Mouse (Mus musculus): ENCODE measurements around the gene Nfasc.

Nfasc gene

DNA sequence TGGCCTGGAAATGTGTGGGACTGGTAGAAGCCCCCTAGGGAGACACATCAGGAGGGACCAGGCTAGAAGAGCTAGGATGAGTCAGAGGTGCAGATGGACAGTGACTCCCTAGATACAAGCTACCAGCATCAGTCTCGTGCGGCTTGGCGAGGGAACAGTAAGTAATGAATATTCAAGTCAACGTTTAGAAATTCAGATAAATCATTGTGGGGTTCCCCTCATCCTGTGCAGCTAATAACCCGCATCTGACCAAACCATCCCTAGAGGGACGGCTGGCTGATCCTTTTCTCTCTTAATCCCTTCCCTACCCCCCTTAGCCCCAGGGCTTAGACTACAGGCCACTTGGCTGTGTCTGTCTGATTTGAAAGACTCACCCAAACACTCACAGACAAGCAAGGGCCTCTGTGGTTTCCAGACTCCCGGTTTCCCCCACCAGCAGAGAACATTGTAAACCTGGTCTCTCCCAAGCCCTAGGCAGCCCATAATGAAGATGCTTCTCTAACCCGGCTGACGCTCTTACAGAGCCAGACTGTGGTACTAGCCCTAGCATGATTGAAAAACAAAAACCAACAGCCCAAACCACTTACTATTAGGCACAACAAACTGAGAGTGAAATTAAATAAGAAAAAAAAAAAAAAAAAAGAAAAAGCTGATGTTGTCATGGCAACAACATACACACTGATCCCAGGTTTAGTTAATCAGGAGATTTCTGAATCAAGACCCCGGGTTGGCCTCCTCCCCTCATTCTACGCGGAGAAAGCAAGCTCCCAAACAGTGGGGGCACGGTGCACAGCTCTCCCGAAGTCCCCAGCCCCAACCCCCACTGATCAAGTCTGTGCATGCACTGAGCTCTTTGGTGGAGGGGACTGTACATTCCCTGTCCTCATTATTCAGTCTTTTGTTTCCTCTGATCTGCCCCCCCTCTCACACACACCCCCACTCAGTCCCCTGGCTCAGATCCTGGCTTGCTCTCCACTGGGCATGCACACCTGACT is 159.5 kb downstream of the Nfasc start:
- DNase-seq, result peak; percentile 5

DNA sequence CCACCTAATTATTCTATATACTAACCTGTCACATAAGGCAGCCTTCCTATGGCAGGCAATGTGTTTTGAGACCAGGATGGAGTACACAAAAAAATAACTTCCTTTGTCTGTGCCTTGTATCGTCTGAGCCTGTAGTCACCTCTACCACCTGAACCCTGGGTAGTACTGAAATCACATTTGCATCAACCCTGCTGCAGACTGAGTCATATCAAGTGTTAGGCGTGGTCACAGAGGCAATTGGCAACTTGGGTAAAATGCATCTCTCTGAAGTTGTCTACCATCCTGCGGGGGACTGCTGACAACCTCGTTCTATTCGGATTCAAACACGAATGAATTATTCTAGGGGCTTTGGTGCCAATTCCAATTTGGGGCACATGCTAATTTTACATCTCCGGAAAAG is 161.5 kb downstream of the Nfasc start:
- DNase-seq, result no peak

DNA sequence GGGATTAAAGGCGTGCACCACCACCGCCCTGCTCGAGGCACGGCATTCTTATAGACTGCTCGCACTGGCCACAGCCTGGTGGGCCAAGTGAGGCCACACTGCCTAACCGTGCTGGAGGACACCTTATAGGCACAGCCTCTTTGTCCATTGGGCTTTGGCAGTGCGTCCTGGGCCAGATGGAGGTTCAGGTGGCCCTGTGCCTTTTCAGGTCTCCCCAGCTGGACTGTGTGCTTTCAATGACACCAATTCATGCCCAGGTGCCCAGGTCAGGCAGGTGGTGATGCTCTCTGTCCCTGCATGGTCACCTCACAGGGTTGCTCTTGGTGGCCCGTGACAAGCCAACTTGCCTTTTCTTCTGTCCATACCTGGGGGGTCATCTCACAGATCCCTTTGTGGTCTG is 164.8 kb downstream of the Nfasc start:
- no peak for DNase-seq

DNA sequence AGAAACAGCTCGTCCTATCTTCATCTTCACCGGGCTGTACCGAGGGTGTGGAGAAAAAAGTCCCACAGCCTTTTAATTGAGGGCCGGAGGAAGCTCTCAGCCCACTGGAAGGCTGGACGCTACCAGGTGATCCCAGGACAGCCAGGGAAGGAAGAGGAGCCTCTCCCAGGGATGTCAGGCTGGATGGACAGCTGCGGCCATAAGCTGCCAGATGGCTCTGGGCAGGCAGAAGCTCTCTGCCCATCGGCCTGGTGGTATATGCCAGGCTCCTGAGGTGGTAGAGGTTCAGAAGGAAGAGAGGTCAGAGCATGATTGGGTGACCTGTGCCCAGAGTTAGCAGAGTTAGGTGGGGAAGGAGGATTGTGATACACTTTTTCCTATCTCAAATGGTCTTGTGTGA is 168.7 kb downstream of the Nfasc start:
- no peak for DNase-seq

DNA sequence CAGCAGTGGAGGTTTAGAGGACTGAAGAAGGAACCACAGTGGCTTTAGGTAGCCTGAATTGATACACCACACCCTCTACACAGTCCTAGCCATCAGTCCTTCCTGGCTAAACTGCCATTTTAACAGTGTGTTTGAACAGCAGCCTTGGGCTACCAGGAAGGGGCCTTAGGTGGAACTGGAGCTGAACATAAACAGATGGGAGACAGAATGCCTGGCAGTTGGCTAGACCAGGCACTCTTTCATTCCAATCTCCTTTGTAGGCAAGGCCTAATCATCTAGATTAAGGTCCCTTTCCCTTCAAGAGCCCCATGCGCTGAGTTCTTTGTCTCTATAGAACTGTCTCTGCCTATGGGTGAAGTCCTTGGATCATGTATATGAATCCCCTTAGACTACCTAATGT is 170.0 kb downstream of the Nfasc start:
- no peak for DNase-seq

DNA sequence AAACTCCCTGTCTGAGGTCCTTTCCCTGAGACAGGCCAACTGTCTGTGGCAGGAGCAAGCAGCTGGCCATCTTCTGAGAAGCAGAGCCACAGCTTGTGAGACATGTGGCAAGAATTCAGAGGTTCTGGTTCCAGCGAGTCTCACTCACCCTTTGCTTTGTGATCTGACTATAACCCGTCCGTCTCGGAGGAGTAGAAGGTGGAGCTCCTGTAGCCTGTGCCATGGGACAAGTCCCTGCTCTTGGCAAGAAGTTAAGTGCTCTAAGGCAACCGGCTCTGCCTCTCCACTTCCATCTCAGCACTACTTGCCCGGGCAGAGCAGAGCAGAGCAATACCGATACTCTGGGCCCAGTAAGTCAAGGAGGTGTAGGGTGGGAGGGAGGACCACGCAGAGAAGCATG is 170.7 kb downstream of the Nfasc start:
- DNase-seq, result no peak

DNA sequence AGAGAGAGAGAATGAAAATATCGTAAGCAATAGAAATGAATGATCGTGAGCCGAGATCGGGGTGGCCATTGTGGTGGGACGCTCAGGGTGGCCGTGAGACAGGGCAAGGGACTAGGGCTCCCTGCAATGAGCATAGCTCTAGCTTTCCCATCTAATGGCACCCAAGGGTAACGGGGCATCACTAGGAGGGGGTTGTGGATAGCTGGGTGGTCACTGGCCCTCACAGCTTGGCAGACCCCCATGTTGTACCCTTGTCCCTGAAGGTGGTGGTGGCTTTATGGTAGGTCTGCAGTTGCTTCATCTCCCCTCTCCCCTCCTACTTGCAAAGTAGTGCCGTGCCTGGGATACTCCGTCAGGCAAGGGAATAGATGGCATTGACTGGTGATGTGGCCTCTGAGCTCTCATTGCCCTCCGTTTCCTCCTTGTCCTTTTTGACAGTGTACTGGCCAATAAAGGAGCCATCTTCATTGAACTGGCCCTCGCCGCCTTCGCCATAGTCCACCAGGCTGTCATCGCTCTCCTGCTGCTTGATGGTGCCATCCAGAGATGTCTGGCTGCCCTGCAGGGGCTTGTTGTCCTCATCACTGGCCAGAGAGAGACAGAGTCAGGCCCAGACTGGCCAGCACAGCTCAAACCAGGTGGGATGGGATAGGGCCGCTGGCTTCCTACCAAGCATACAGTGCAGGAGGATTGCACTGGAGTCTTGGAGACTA is 171.4 kb downstream of the Nfasc start:
- DNase-seq, result no peak

DNA sequence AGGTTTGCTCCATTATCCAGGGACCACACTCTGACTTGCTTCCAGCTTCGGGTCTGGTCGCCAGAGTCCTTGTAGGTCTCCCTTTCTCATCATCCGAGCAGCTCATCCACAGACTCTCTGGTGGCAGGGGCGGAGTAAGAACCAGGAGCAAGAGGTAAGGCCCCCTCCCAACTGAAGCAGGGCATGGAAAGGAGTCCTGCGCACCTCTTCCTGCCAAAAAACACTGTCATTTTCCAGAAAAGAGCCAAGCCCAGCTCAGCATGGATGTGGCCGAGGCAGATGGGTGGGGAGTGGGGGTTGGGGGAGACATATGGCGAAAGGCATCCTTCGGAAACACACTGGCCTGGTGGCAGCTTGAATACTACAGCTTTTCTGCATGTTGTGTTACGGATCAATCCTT is 172.1 kb downstream of the Nfasc start:
- DNase-seq, result no peak

DNA sequence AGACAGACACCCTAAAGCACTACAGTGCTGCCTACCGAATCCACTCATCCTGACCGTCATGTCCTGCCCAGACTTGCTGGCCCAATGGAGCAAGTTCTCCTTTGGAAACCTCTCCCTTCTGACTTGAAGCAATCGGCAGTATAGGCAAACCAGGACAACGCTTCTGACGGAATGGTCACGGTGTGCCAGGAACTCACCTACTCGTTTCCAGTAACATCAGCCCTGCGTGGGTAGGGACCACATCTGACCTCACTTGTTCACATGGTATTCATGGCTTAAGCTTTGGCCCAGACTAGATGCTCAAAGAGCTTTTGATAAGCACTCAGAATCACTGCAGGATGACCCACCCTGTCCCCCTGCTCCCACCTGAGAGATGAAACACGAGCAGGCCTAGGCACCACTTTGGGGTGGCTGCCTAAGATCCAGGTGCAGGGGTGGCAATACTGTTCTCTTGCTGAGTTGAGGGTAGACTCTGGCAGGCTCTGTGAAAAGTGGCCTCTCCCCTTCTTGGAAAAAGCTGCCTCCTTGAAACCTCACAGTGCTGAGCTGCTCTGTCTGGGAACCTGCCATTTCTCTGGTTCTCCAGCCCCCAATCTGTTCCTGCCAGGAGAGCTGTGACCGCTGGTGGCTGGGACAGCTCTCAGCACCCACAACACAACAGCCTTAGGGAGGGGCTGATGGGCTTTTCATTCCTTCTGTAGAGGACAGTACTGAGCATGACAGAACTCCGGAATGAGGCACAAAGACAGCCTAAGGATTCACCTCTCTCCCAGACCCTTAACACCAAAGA is 174.1 kb downstream of the Nfasc start:
- no peak for DNase-seq

DNA sequence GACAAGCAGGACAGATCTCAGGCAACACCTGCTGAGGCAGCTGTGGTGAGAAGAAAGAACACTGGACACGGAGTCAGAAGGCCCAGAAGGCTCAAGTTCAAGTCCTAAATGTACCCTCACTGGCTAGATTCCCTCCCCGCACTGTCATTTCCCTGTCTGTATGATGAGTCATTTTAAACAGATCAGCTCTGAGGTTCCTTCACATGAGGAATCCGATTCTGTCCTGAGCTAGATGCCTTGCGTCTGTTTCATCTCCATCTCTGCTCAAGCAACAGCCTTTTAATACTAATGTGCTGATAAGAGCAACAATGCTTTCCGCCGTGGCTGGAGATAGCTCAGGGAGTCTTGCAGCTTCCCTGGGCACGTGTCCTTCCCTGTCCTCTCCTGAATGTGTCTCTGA is 175.8 kb downstream of the Nfasc start:
- no peak for DNase-seq

DNA sequence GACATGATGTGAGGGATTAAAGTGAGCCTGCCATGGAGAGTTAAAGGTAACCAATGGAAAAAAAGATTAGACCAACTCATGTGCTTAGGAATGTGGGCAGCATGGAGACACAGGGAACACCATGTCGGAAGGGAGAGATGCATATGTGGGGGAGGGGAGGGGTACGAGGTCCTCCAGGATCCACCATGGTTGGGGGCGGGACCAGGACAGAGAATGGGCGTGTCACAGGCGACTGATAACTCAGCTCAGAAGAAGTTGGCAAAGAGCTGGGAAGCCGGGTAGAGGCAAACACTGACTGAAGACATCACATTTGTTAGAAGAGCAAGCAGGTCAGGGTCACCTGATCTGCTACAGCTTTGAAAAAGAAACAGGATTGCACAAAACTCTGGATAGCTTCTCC is 176.7 kb downstream of the Nfasc start:
- no peak for DNase-seq

DNA sequence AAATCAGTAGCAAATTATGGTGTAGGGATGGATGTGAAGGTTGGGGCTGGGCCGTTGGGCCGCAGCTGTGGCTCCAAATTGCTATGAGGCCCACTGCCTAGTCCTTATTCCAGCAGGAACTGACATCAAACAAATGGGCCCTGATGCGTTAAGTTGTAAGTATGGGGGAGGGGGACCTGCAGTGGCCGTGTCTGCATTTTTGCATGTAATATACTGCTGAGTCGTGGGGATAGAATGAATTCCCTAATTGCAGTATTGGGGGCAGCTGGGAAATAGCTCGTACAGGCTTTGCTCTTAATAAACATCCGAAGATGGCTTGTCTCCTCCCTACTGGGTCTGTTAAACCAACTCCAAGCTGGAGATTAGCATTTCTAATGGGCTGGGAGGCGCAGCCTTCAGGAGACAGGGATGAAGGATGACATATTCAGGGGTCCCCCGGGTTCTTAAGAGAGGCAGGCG is 179.2 kb downstream of the Nfasc start:
- no peak for DNase-seq

DNA sequence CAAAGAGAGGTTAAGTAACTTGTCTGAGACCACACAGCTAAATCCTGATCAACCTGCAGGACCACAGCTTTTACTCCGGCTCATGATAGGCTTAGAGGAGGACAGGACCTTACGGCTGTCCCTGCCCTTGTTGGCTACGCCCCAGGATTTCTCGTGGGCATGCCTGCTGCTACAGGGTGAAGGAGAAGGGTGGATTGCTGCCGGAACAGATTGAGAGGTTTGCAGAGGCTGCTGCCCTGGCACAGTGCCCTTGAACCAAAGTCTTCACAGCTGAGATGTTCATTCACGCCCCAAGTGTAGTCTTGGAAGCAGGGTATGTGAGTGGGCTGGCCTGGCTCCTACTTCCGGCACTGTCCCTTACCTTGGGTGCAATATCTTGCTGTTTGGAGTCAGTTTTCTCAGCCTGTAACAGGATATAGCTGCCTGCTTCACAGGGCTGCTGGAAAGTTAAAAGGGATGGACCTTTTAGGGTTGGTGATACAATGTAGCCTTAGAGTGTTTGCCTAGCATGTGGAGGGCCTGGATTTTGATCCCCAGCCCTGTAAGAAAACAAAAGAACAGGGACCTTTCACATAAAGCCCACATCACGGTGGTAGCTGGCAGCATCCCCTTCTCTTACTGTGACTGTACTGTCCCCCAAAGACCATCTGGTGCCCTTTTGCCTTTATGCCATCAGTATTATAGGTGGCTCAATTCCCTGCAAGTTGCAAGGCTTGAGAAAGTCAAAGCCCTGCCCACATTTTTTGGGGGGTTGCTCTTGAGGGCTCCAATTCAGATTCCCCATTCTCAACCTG is 180.5 kb downstream of the Nfasc start:
- DNase-seq, result peak; percentile 45

DNA sequence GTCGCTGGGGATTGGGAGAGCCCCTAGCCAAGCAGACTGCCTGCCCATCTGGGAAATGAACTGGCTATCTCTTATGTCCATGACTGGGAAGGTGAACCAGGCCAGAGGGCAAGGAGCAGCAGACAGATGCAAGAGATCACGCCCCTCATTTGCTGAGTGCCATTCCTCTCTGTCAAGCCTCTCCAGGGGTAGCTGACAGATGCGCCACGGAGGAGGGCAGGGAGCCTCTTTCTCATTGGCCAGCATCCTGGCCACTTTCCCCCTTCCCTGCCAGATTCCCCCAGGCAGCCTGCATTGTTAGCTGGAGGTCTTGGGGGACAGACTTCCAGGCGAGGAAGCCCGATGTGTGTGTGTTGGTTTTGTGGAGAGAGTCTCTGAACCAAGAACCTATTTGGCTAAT is 182.6 kb downstream of the Nfasc start:
- no peak for DNase-seq

DNA sequence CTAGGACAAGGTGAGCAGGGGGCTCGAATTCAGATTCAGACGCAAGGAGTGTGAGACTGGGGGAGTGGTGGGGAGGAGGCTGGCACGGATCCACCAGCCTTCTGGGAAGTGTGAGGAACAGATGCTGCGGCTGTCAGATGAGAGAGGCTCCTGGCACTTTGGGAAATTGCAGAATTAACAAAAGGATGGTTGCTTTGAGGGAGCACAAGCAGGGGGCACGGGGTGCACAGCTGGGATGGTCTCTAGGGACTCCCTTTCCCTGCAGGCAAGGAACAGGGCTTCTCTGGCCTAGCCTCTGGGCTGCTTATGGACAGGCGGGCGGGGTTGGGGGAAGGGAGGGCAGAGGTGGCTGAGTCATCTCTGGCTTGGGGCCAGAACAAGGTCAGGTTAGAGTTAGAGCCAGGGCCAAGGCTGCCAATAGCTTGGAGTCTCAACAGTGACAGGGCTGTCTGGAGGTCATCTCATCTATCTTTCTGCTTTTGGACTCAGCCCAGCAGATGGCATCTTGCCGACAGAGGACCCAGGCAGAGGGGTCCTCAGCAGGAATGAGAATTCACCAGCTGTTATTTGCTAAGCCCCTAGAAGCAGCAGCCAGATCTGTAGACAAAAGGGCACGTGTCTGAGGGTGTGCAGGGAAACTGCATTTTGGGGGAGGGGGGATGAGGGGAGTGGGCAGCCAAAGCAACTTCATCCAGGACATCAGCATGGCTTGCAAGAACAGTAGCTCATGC is 183.5 kb downstream of the Nfasc start:
- peak; percentile 70 for DNase-seq

DNA sequence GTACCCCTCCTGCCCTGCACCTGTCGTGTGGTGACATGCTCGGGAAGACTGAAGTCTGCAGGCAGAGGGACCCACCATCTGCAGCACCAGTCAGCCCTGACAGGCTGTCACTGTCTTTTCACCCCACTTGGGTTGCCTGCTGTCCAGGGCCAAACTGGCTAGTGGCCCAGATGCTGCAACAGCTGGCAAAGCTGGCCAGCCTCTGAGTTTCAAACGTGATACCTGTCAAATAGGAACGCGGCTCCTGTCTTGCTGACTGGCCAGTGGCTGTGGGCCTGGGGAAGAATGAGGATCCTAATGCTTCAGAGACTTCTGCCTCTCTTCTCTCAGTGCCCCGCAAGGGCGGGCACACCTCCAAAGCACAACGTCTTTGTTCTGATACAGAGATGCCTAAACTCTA is 197.8 kb downstream of the Nfasc start:
- DNase-seq, result no peak

DNA sequence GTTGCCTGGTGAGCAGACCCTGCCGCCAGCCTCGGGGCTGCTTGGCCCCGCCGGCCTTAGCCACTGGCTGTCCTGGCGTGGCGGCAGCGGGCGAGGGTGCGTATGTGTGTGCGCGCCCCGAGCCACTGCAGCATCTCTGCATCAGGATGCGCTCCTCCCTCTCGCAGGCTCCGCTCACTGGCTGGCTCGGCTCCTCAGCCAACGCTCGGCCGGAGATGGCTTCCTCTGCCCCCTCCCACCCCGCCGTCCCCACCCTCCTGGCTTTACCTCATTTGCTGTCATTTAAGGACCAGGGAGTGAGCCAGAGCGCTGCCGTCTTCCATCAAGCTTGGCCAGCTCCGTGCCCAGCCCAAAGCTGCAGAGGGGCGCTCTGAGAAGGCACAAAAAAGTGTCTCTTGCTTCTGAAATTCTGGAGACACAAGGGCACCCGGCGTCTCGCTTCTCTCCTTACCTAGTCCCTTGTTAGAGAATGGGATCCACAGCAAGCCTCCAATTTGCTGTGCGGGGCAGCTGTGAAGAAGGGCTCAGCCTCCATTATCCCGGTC is 198.8 kb downstream of the Nfasc start, which contains the start of gene Cntn2:
TSS of gene Cntn2 (minus strand) at position 495 of the 545 bp plus-strand sequence.
- DNase-seq, result no peak

DNA sequence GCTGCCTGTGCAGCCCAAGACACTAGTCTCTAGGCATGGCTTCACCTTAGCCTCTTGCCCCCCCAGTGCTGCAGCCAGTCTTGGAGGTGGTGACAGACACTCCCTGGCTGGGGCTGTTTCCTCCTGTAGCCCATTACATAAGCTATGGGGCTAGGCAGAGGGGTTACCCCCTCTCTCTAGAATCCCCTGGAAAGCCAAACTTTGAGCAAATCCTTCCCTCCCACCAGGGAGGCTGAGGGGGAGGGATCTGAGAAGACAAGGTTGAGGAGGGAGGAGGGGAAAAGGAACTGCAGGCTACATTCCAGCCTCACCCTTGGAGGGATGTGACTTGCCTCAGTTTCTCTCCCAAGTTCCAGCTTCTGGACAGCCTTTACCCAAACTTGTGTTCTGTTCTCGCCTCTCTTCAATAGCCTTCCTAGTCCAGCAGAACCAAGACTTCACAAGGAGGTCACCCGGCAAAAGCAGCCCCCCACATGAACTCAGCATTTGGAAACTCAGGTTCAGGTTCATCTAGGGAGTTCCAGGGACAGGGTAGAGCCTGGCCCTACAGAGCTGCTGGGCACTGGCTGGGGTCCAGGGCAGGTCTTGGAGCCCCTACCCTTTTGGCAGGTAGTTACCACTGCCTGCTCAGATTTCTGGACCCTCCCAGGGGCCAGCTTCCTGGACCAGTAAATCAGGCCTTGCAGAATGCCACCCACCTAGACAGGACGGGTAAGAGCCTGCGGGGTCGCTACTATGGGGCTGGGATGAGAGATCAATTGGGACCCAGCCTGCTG is 199.6 kb downstream of the Nfasc start:
- no peak for DNase-seq

DNA sequence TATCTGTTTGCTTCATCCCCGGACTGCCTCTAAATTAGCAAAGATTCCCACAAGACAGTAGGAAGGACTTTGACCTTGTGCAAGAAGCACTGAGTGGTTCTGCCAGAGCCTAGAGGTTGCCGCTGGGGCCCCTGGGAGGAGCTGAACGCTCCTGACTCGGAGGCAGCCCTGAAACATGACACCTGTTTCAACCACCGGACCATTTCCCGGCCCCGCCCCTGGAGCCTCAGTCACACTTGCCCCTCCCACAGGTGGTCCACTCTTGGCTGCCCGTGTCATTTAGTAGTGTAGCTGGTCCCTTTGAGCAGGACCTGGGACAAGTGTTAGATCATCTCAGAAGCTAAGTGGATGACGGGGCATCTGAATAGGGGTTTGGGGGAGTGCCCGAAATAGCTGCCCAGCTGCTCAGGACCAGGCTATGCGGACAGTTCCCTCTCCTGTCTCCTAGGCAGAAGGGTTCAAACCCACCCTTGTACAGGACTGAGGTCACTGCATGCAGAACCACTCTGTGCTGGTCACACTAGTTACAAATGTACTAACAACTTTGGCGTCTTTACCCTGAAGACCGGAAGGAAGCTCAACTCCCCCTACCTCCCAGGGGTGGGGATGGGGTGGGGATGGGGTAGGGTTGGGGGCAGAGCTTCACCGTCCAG is 200.3 kb downstream of the Nfasc start:
- peak; percentile 45 for DNase-seq

DNA sequence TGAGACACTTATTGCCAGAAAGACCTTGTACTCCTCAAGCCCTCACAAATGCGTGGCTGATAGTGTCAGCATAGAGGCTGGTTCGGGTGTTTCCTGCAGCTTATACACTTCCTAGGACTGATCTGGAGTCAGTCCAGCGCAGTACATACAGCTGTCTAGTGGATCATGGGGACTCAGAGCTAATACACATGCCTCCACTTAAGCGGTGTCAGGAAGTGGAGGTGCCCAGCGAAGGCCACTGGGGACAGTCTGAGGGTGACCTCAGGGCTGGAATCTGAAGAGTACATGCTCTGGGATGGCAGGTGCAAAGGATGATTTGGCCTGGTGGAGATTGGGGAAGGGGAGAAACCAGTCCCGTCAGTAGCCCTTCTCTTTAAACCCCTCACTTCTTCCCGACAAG is 200.9 kb downstream of the Nfasc start:
- no peak for DNase-seq
